Mouse (Mus musculus) cerebellum, postnatal 25 days (tissue): ENCODE data around the gene Nr4a1.

ENCODE experiments used
- DNase-seq, 2 experiments: peaks; one replicate each; pipeline ENCODE4 v3.0.0; 2021; ENCODE audit warnings: mixed read lengths in 2 of 2

Nr4a1 gene

GRCm38 (mm10) chr15:101233641-101234275 is 20.3 kb upstream of the Nr4a1 start:
- DNase-seq = no peak

DNA sequence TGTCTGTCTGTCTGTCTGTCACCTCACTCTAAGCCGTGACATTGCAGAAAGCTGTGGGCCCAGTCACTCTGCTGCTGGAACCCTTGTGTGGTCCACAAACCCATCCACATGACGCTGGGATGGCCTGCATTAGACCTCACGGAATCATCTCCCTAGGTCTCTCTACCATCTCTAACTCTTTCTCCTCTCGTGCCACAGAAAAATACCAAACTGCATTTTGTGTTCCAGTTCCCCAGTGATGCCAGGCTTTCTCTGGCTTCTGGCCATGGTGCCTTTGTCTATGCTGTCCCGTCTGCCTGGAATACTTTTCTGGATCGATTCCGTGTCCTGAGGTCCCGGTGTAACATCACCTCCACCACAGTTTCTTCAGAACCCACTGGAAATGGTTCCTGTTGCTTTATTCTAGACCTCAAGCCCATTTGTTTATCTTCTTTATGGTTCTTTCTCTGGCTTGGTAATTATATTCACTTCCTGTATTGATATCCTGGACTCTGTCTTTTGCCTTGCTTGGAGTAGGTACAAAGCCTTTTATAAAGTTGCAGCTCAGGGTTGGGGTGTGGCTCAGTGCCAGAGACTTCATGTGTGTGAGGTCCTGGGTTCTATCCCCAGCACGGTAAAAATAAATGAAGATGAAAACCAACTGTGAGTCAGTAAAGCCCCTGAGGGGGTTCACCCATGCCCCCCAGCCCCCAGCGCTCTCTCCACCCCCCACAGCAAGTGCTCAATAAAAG is 19.3 kb upstream of the Nr4a1 start:
- DNase-seq = peak in 1 of 2 experiments; percentile 27

DNA sequence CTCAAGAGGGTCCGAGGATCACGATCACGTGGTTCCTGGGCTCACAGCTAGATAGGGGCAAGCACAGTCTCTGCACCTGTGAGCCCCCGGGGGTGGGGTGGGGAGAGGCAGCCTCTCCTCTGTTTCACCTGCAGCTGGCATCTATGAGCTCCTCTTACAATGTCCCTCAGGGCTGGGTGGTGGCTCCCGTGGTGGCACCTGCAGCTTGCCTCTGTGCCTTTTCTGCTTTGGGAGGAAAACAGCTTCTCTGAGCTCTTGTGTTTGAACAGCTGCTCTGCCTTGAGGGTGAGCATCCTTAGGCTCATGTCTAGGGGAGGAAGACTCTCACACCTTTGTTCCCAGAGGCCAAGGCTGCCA is 18.7 kb upstream of the Nr4a1 start:
- no peak for DNase-seq

- DNase-seq = no peak
Measured at GRCm38 (mm10) chr15:101235728-101236327, 18.2 kb upstream of the Nr4a1 start.

DNA sequence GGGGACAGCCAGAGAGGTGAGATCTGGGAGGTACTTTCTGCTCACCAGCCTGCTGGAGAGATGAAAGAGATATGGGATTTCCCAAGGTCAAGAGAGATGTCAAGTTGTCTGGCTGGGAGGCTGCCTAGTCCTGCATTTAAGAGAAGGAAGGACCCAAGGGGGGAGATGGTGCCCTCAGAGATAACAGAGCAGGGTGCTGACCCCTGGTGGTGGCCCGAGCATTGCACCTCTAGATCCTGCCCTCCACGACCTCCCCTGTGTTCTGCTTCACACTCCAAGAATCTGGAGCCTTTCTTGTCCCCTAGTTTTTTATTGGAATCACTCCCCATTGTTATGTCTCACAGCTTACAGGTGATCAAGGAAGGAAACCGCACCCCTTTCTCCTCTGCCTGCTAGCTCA is 17.2 kb upstream of the Nr4a1 start:
- DNase-seq = peak; percentile 68 to 81

GRCm38 (mm10) chr15:101238885-101239511 is 15.1 kb upstream of the Nr4a1 start:
- DNase-seq = peak; percentile 73 to 85

GRCm38 (mm10) chr15:101239821-101240220 is 14.2 kb upstream of the Nr4a1 start:
- no peak for DNase-seq

DNA sequence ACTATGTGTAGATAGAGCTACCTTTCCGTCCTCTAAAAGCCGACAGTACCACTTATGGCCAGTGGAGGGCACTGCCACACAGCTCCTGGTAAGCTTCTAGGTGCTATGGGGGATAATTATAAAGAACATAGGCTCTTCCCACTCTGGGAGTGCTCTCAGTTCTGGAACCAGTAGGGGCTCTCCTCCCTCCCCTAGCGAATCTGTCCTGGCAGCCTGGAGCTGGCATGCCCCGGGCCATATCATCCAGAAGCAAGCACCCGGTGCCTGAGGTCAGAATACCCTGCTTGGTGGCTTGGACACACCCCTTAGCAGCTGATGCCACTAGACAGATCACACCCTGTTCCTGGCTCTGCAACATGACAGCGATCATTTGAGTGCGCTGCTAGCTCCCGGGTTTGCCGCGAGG is 13.3 kb upstream of the Nr4a1 start:
- peak; percentile 91 to 94 for DNase-seq

DNA sequence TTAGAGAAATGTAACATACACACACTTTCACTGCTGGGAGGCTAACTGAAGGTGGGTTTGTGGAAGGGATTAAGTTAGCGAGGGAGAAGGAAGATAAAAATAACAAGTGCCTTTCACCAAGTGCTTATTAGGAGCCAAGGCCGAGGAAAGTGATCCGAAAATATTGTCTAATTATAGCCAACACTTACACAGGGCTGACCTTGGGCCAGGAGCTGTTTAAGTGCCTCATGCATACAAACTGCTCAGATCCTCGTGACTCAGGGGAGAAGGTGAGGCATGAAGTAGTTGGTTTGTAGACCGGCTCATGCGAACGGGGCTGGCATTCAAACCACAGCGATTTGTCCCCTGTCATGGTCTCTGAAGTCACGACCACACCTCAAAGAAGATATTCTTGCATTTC is 12.8 kb upstream of the Nr4a1 start:
- no peak for DNase-seq

DNA sequence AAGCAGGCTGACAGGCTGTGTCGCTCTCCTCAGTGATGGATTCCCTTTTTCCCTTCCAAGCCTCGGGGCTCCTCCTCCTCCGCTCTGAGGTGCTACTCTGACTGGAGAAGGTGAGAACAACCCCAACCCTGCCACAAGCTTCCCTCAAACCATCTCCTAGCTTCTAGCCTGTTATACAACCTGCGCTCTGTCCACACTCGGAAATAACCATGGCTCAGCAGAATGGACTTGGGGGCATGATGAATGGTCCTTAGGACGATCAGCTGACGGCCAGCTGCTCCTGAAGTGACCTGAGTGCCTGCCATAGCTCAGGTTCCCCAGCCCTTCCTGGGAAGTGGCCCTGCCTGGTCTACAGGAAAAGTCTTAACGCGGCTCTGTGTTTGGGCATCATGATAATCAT is 12.2 kb upstream of the Nr4a1 start:
- DNase-seq = no peak

GRCm38 (mm10) chr15:101242645-101243044 is 11.4 kb upstream of the Nr4a1 start:
- peak; percentile 85 to 91 for DNase-seq

- DNase-seq = no peak
Measured at GRCm38 (mm10) chr15:101244012-101244411, 10.1 kb upstream of the Nr4a1 start.

GRCm38 (mm10) chr15:101246231-101247154 is 7.6 kb upstream of the Nr4a1 start:
- DNase-seq = peak; percentile 93 to 95

DNA sequence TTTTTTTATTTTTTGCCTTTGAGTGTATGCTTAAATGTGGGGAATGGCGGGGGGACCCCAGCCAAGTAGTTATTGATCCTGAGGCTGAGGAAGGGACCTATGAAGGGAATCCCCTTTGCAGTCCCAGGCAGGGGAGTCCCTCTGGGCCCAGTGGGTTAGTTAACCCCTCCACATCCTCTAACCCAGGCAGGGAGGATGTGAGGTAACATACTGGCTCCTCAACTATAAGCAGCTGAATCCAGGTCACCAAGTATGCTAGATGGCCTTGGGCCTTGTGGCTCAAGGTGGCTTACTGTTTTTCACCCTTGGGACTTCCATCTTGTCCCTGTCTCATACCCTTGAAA is 6.9 kb upstream of the Nr4a1 start:
- no peak for DNase-seq

DNA sequence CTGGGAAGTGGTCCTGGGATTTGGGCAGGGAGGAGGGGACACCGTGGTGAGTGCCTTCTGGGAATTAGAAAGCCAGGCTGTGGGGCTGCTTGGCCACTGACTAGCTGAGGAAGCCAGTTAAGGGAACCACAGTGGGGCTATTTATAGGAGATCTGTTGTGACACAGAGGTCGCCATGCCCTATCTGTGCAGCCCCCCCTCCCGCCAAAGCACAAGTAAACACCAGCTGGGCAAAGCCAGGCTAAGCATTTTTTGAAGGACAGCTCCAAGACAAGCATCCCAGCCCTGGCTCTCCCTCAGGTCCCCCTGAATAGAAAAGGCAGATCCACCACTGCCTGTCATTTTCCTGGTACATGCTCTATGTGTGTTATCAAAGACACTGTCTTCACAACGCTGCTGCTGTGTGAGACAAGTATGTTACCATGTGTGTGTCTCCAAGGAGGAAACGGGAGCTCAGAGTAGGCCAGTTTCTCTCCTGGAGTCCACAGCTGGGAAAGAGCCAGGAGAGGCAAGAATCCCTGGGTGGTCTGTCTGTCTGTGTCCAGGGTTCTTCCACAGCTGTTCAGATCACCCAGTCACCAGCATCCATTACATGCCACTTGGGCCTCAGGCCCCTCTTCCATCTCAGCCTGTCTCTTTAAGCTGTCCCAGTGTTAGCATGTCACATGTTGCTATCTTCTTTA is 5.9 kb upstream of the Nr4a1 start:
- DNase-seq = no peak

DNA sequence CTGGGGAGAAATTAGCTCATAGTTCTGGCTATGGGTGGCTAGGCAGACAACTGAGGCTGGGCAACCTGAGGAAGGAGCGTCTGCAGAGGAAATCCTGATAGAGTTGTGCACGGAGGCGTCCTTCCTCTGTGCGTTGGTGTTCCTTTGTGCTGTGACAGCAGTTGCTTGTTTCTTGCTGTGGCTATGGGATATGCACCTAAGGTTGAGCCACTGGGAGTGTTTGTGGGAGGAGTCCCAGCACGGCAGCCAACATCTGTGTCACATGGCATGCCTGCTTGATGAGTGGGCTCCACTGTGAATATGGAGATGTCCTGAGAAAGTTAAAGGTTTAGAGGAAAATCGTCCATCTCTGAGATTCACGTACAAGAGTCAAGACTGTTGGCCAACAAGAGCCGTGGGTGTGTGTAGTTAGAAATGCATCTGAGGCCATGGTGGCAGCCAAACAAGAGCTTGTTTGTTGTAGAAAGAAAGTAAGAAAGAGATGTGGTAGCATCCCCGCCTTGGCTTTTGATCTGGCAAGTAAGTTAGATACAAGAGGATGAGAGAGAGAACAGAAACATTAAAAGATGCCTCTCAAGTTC is 3.8 kb upstream of the Nr4a1 start:
- no peak for DNase-seq

GRCm38 (mm10) chr15:101251930-101252329 is 2.1 kb upstream of the Nr4a1 start:
- DNase-seq = no peak

DNA sequence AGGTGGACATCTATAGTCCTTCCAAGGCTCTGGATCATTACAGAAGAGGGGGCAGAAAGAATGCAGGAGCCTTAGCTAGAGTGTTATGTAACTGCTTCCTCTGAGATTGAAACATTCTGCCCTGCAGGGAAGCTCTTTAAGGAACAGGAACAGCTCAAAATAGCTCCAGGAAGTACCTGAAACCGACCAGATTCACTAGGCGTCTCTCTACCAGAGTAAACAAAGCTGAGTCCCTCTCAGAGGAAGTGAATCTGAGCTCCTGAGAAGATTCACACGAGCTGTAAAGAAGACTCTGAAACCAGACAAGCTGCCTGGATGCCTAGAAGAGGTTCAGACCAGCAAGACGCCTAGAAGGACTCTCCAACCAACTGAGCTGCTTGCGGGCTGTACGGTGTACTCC is 1.5 kb upstream of the Nr4a1 start:
- no peak for DNase-seq

DNA sequence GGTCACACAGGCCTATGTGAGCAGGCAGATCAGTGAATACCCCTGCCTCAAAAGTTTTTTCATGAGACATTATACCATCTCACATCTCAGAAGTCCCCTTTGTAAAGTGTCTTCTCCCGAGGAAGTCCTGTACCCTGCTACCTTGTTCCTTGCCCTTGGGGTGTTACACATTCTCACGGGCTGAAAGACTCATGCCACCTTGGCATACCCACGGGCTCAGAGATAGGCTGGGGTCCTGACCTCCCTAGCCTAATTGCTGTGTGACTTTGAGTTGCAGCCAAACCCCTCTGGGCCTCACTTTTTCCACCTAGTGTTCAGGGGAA is 545 bp upstream of the Nr4a1 start:
- DNase-seq = no peak

- DNase-seq = no peak
Measured at GRCm38 (mm10) chr15:101255842-101256462, 1.9 kb downstream of the Nr4a1 start.

DNA sequence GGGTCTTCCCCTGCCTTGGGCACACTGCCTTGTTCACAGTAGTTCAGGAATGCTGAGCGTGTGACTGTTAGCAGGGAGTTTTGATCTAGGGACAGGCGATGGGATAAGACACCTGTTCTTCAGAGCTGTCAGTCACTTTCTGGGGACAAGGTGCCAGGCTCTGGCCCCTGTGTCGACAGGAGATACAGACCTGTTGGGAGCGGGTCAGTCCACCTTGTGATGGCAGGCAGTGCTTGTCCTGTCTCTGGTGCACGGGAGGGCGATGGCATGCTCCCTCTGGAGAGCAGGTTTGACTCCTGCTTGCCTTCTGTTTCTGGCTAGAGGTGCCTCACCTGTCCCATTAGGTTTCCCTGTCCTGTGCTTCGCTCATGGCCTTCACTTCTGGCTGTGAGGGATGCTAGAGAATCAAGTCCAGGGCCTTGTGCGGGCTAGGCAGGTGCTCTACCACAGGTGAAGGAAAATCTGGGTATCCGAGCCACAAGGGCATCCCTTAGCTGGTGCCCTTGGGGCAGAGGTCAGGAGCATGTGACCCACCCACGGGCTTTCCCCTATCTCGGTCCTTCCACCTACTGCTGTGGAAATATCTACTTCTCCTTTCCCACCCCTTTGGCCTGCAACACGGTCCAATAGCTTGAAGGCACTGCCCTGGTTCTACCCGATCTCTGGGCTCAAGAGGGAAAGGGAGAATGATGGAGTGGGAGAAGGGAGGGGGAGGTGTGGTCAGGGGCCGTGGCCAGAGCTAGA is 2.6 kb downstream of the Nr4a1 start:
- DNase-seq = no peak
